Mouse (Mus musculus) lung, adult 18-20 months (tissue): ENCODE data around the gene Cldnd1.

Experiments used
- DNase-seq, 2 experiments: peaks; one replicate each; pipeline ENCODE4 v3.0.0; 2022; ENCODE audit warnings: mixed read lengths in 2 of 2

Cldnd1 gene

DNA sequence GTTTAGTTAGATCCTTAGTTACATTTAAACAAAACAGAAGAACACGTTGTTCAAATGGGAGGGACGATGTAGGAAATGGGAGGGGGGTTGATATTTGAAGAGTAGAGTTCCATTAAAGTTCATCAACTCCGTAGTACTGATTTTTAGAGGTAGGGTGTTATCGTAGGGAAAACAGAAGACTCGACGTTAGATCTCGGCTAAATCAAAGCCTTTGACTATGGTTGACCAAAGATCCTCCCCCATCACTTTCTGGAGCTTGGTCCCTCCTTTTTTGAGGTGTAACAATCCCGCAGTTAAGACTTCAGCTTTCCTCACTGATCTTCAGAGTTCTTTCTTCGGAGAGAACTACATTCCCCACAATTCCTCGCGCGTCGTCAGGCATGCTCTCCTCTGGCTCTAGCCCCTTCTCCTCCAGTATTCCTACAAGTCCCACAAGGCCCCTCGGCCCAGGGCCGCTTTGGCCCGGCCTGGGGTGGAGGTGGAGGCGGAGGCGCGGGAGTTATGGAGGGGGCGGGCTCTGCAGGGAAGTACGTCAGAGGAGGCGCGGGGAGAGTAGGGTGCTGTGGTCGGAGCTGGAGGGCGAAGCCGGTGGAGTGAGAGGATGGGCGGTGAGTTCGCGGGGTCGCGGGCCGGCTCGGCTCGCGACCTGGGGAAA, at the start of gene Cldnd1:
Gene Cldnd1 (plus strand): TSS at position 434 of the 655 bp plus-strand sequence.
- DNase-seq = peak; percentile 97 to 98

DNA sequence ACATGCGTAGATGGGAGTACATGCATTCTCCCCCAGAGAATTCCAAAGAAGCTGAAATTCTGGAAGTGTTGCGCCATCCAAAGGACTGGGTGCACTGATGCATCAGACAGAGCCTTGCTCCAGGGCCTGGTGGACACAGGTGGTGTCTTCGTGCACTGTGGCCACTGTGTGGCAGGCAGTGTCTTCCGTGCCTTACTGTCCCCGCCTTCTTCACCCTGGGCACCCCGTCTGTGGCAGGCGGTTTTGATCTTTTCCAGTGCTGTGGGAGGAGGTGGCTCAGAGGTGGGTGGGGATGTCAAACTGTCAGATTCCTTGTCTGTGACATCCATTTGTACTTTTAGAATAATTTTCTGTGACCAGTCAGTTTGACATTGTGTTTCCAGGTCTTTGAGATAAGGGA, 49.0 kb upstream of the Cldnd1 start:
- DNase-seq = no peak

DNA sequence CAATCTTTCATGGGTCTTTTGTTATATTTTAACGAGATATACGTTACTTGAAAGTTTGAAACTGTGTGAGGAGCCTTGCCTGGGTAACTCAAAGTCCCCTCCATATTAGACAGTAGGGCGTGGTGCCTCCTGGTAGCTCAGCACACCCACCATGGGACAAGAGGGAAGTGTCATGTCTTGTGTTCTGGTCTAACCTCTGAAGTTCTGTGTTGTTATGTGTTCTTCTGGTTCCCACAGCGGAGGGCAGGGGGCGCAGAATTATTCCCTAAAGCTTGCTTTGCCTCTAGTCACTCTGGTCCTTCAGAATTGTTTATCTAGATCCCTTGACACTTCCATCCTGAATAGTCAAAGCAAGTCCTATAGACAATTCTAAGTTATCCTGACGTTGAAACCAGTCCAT, 45.7 kb upstream of the Cldnd1 start:
- DNase-seq = no peak

DNA sequence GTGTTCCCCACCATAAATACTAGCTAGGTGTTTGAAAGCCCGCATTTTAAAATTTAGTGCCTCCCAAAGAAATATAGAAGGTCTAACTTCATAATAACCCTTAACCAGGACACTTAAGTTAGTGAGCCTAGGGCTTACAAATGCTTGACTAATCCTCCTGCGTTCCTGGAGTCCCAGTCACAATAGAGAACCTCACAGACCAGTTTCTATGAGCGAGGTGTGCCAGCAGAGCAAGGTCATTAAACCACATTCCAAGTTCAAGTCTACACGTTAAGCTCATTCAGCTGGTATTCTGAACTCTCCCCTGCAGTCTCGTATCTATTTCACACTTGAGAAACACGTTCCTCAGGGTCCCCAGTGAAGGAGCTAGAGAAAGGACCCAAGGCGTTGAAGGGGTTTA, 44.8 kb upstream of the Cldnd1 start:
- DNase-seq = no peak

DNA sequence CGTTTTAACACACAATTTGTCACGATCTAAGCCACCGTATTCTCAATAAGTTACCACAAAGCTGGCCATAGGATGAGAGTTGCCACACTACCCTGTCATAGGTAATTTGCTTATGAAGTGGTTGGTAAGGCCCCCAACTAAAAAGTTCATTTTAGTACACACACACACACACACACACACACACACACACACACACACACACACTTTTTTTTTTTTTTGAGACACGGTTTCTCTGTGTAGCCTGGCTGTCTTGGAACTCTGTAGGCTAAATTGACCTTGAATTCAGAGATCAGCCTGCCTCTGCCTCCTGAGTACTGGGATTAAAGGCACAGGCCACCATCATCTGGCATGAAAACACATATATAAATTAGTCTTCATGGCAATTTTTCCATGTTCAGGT, 43.8 kb upstream of the Cldnd1 start:
- DNase-seq = no peak

DNA sequence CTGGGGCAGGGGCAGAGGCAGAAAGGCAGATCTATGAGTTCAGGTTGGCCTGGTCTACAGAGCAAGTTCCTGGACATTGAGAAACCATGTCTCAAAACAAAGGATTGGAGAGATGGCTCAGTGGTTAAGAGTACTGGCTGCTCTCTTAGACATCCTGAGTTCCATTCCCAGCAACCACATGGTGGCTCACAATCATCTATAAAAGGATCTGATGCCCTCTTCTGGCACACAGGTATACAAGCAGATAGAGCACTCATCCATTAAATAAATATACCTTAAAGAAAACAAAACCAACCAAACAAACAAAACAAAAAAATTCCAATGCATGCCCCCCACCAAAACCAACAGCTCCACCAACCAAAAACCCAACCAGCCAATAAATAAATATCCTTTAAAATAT, 43.2 kb upstream of the Cldnd1 start:
- DNase-seq = no peak

DNA sequence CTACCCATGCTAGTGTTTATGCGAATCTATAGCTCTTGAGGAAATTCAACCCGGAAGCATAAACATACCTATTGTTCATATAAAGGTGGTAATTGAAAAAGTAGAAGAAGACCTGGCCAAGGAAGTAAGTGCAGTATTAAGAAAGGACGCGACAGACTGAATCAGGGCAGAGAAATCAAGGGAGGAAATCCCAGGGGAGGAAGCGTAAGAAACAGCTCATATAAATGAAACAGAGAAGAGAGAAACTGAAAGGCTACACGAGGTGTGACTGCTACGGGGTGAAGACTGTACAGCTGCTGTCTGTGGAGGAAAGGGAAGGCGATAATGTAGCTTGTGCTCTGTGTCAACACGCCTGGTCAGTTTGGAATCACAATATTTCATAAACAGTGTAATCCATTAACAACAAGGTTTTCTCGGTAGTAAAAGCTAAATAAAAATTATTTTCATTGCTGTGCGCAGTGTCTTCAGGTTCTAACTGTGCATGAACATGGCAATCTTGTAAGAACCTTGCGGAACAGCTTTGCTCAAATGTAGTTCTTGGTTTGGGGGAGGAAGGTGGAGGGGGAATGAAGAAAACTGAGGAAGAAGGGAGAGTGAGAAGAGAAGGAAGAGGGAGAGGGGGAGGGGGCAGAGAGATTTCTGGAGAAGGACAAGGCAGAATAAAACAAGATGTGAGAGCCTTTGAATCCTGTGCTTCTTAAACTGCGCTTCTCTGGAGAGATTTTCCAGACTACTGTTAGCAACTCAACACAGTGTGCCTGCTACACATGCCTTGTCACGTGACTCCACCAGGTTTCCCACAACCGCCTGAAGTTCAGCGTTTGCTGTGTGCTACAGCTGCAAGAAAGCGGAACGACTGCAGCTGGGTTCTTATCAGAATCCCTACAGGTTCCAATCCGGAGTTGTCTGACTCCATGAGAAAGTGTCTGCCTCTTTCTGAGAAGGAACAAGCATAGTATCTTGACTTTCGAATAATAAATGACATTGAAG, 41.9 kb upstream of the Cldnd1 start:
- DNase-seq = no peak

DNA sequence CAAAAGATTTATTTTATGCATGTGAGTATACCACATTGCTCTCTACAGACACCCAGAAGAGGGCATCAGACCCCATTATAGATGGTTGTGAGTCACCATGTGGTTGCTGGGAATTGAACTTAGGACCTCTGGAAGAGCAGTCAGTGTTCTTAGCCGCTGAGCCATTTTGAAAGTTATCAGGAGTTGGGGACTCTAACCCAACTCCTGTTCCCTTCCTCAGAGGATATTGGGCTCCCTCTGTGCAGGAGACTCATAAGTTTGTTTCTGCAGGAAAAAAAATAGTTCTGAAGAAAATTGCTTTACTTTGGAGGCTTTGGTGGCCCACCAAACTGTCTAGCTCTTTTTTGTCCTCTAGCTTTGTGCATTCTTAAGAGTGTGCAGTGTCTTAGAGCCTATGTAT, 39.2 kb upstream of the Cldnd1 start:
- no peak for DNase-seq

DNA sequence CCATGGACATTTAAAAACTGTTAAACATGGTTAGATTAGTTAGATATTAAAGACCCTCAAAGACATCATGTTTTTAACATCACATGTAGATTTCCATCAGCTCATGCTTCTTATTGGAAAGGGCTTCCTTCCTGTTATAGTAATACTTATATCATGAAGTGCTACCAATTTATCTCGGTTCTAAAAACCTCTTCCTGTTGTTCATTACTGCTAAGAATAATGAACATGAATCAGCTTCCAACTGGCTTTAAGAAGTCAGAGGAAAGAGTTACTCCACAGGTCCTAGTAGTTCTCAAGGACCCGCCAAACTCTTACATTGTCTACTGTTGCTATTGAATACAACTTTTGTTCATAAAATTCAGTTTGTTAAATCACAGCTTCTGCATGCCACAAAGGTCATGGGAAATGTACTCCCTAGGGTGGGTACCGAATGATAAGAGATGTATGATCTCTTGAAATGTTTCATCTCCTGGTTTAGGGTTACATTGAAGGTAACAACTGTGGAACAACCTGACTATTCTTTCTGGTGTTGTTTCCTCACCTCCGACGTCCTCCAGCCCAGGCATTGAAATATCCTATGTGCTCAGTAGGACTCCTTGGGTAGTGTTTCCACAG, 38.0 kb upstream of the Cldnd1 start:
- no peak for DNase-seq

DNA sequence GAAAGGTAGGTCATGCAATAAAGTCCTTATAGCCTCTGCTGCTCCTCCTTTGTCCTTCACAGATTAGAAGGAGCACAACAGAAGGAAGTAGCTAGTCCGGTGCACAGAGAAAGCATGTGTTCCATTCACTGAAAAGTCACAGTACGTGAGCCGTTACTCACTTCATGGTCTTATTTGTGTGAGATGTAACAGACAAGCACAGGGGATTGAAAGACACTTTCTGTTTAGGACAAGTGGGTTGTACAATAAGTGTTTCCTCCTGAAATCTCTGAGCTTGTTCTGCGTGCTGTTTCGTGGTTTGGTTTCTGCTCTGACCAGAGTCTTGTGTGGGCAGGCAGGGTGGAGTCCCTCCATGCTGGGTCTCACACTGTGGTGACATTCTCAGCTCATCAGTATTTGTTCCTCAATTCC, 37.4 kb upstream of the Cldnd1 start:
- peak in 1 of 2 experiments; percentile 16 for DNase-seq

DNA sequence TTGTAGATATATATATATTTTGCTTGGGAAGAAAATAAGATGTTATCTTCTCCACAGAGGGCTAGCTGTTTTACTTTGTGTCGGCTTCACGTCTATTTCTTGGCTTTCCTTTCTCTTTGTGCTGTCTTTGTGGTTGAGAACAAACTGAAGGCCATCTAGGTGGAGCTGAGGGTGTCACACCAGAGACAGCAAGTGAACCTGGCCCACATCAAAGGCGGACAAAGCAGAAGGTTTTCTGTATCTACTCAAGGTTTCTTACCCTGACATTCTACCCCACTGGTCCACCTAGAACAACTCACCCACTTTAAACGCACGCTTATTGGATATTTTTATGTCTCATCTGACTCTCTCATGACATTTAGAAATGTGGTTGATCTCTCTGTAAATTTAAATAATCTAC, 33.6 kb upstream of the Cldnd1 start:
- DNase-seq = no peak

DNA sequence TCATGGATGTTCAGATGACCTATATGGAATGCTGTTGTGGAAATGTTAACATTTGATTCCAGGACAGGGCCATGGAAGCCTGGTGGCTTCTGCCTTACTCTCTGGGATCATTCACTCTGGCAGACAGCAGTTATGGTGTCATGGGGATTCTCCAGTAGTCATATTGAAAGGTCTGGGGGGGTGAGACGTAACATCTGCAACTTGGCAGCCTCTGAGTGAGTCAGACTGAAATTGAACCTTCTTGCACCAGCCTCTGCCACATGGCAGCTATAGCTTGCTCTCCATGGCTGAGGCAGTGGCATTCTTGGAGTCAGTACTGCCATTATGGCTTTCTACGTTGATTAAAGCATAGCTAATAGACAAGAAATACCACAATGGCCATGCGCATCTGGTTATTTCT, 30.9 kb upstream of the Cldnd1 start:
- no peak for DNase-seq

DNA sequence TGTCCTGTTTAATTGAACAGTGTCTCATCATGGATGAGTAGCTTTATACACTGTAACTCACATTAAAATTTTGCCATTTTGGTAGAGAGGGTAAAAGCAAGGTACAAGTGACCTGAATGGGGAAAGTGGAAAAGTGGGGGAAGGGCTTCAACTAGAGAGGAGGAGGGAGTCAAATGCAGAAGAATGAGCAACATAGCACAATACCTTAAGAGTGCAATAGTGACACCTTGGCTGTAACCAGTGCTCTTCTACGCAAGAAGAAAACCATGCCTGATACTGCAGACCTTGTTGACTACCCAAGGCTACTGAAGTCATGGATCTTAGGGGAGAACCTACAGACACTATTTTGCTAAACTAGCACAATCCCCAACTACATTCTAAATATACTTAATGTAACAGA, 30.4 kb upstream of the Cldnd1 start:
- no peak for DNase-seq

DNA sequence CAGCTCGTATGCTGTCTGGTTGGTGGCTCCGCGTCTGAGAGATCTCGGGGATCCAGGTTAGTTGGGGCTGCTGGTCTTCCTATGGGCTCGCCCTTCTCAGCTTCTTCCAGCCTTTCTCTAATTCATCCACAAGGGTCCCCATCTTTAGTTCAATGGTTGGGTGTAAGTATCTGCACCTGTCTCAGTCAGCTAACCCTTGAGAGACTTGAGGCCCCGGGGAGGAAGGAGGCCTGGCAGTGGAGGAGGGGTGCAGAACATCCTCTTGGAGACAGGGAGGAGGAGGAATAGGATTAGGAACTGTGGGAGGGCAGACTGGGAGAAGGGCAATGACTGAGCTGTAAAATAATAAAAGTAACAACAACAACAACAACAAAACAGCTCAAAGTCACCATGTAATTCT, 27.5 kb upstream of the Cldnd1 start:
- DNase-seq = no peak

DNA sequence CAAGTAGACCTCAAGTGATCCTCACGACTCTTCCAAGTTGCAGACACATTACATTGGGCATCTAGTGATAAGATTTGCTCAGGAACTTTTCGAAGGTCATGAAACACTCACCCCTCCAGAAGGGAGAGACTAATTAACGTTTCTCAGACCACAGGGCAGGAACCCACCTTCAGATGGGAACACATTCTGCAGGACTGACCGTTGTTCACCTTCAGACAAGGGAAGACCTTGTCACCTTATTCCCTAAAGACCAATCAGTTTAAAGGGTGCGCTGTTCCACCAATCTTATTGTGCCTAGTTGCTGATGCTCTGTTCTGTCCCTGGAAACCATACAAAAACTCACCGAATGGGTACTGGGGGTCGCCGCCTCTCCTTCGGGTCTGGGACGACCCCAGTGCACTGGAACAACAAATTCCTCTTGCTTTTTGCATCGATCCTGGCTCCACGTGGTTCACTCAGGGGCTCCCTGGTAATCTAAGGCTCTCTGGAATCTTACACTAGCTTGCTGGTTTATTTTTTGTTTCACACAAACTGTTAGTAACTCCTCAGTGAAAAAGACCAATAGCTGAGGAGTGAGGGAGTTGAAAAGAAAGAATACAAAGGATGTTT, 26.8 kb upstream of the Cldnd1 start:
- DNase-seq = no peak

DNA sequence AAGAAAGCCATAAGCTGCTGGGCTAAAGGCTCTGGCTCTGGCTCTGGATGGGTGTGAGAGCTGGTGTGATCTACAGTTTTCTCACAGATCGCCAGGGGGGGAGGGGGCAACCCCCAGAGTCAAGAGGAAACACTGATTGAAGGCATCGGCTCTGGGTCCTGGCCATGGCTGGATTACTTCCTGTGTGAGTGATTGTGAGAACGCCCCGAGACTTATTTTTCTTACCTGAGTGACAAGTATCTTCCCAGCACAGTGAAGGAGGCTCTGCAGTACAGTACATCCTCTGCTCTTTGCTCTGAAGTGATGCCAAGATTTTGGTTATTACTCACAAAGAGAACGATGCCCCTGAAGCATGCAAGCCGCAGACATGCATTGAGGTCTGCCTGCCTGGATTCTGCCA, 25.9 kb upstream of the Cldnd1 start:
- no peak for DNase-seq

DNA sequence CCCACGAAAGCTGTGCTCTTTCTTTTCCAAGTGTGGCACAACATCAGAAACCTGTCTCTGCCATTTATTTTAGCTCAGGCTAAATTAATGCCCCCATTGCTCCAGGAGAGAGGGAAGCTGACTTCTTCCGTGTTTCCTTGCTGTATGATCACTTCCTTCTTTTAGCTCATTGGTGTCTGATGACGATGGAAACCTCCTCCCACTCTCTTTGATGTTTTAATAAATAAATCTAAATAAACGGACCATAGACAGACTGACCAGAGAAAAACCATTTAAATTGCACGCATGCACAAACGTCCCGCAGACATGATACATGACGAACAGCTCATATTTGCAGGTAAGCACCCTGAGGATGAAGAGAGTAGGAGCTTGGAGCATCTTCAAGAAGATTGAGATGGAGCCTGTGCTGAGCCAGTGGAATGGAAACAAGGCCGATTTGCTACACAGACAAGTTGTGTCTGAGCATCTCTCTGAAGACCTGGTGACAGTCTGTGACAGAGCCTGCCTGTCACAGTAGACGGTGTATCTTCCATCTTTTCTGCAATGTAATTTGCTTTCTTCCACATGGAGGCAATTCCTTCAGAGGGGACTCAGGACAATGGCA, 25.3 kb upstream of the Cldnd1 start:
- no peak for DNase-seq

DNA sequence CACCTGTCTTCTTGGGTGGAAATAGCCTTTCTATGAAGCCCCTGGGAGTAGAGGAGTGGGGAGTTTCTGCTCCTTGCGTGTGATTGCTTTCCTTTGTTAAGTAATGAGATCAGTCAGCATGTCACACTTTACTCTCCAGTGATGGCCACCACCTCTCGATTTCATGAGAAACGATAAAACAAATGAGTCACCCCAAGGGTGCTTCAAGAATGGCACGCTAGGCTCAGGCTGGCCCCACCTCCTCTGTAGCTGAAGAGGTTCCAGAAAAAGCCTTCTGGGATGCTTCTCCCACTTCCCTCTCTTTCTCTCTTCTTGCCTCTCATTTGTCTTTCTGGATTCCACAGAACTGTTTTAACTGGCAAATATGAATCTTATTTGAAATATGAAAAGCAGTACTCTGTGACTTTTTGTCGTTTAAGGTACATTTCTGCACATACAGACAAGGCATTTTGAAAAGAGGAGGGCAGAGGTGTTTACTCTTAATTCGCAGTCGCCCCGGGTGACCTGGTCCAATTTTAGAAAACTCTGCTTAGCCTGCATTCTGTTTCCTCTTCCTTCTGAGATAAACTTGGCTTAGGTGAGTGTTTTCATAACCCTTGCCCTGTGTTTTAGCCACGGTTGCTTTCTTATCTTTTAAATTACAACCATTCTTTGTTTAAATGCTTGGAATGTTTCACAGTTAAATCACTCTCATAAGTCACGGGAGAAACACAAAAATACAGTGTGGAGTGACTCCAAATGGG, 24.2 kb upstream of the Cldnd1 start:
- DNase-seq = peak; percentile 10 to 36

DNA sequence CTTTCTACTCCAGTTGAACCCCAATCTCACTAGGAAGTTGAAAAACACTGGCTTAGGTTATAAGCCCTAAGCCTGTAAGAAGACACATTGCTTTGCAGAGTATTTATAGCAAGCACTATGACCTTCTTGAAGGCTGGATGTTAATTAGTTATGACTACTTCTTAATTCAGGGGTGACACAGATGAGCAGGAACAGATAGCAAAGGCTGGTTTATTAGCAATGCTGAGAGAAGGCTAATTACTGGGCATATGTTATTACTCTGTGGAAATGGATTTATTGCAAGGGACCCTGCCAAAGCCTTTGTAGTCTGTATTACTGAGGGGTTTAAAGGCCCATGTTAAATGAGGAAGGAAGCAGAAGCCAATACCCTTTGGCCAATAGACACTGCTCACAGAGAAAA, 22.7 kb upstream of the Cldnd1 start:
- no peak for DNase-seq

DNA sequence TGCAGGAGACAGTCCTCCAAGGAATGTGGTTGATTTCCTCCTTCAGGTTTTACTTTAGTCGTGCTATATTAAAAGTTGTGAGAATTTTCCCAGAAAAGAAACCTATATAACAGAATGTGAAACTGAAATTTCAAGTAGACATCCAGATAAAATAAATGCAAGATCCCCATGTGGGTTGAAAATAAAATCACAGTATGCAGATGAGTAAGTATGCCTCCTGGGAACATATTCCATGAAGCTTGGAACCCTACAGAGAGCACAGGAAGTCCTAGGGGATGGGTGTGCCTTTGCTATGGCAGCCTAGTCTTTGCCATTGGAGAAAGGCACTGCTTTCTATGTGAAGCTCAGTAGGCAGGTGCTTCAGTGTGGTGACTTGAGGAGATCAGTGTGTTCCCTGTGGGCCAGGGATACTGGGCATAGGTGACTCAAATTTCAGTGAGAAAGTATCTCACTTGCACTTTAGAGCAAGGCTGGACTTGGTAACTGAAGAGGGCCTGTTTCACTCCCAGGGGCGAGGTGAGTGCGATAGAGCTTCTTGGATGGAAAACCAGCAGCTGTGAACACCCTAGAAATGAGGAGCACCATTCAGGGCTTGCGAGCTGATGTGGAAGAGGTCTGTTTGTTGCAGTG, 20.3 kb upstream of the Cldnd1 start:
- no peak for DNase-seq

DNA sequence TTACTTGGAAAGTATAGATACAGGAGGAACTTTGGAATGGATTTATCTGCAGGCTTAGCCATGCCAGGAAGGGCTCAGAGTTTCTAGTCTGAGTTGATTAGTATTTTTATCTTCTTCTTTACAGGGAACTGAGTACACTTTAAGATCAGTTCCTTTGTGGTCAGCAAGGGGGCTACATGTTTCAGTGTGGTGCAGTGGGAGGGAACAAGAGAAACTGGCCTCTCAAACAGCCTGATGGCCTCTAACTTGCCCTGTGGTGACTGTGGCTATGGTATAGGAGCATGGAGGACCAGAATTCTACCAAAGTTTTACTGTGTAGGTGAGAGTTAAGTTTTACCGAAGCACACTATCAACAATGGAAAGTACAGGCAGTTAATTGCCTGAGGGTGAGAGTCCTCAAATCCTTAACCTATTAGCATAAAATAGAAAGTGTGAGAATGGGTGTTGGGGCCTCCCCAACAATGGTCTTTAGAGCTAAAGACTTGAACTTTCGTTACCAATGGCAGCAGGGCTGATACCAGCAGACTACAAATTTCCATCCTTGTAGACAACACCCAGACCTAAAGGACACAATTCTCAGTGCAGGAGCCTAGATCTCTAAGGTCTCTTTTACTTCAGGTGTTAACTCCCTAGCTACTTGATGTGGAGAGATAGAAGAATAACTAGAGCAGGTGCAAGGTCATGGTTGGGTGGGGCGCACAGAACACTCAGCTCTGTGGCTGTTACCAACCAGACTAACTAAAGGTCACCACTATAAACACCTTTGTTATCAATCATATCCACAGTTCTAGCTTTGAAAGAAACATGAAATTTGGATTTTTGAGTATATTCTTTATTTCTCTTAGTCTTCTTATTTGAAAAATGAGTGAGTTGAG, 18.9 kb upstream of the Cldnd1 start:
- no peak for DNase-seq
